Mouse (Mus musculus): Measurements from ENCODE around the gene Eif2b2. TPM values are rescaled to one million over a fixed set of nuclear protein-coding genes. Genes with fewer than 3 reads are reported as not detected.

Eif2b2 gene
- total and polyA plus RNA-seq, 3 experiments = 150 to 193 TPM; not detected in 1

DNA sequence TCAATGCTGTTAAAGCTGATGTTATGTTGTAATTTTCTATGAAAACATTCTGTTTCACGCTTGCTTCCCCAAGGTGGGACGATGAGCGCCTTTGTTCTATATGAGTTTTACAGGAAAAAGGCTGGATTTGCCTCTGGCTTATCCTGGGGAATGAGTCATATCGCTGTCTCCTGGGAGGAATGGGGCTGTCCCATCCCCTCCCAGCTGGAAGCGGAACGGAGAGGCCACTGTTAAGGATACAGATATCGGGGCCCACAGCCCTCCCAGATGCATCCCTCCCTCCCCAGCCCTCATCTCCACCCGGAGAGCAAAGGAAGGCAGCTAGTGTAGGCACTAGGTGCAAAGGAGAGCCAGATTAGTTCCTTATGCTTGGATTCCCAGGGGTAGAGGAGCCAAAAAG, 33.5 kb upstream of the Eif2b2 start:
- TF ChIP-seq CHD1 (IDR thresholded peaks at IDR 0.05; ENCODE audit: low read depth, low read length) = no peak
- no peak for TF ChIP-seq BHLHE40 (IDR thresholded peaks at IDR 0.05; ENCODE audit: borderline replicate concordance, low read depth, low read length)
- no peak for TF ChIP-seq MAZ (IDR thresholded peaks at IDR 0.05; ENCODE audit: low read depth, low read length)
- TF ChIP-seq KAT2A (conservative IDR thresholded peaks at IDR 0.05; ENCODE audit: low read depth, low read length) = no peak
- TF ChIP-seq USF2 (IDR thresholded peaks at IDR 0.05; ENCODE audit: borderline replicate concordance in 1 of 2, insufficient read depth in 1 of 2, low read depth in 1 of 2, low read length in 2 of 2) = no peak
- no peak for TF ChIP-seq CTCF (IDR thresholded peaks at IDR 0.05 in 2 of 3, conservative IDR thresholded peaks at IDR 0.05 in 1 of 3; ENCODE audit: control insufficient read depth in 1 of 3, insufficient read depth in 1 of 3, low read depth in 2 of 3, low read length in 3 of 3, poor library complexity in 1 of 3, severe bottlenecking in 1 of 3)
- no peak for TF ChIP-seq ZMIZ1 (IDR thresholded peaks at IDR 0.05; ENCODE audit: low read depth, low read length)
- H3K27me3 ChIP-seq (ENCODE audit: control insufficient read depth in 1 of 2, insufficient read depth in 2 of 2, low read length in 2 of 2) = no peaks in the 10 kb centered on the region; a peak in 1 of 4 replicates

DNA sequence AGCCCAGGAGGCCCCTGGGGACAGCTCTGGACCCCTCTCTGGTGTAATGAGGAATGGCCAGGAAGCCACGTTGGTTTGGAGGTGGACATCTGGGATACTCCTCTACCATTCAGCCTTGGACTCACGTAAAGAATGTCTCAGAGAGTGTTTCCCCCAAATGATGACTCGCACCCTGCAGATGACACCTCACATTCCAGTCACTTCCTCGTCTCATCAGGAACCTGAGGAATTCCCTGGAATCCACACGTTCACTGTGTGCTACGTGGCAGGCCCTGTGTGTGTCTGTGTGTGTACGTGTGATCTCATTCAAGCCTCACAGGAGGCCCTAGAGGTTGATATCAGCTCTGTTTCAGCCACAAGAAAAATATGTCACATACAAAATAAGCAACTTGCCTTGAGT, 32.9 kb upstream of the Eif2b2 start:
- TF ChIP-seq KAT2A (conservative IDR thresholded peaks at IDR 0.05; ENCODE audit: low read depth, low read length) (no peak), ZMIZ1 (IDR thresholded peaks at IDR 0.05; ENCODE audit: low read depth, low read length) (no peak), E2F4 (IDR thresholded peaks at IDR 0.05; ENCODE audit: borderline replicate concordance, low read depth, low read length) (no peak), ZC3H11A (IDR thresholded peaks at IDR 0.05; ENCODE audit: low read depth, low read length) (no peak)
- Histone ChIP-seq H3K27ac (ENCODE audit: control insufficient read depth, low read depth, low read length) (no peak overlapping the region), H3K9ac (ENCODE audit: control insufficient read depth, low read depth, low read length, poor library complexity, severe bottlenecking) (no peak overlapping the region), H3K36me3 (ENCODE audit: control insufficient read depth in 1 of 2, insufficient read depth in 2 of 2, low read length in 2 of 2) (no peaks in the 10 kb centered on the region; a peak in 1 of 4 replicates), H3K4me1 (ENCODE audit: control insufficient read depth in 1 of 2, insufficient read depth in 2 of 2, low read length in 2 of 2) (peaks cover 0 to 7% of the 10 kb centered on the region in 2 experiments; a peak in 1 of 4 replicates), H3K9me3 (replicated peaks; ENCODE audit: insufficient read depth, low read length) (no peaks in the 10 kb centered on the region), H3K79me2 (ENCODE audit: control insufficient read depth, insufficient read depth, low read length, poor library complexity) (no peaks in the 10 kb centered on the region), H3K27me3 (ENCODE audit: control insufficient read depth in 1 of 2, insufficient read depth in 2 of 2, low read length in 2 of 2) (no peaks in the 10 kb centered on the region; a peak in 1 of 4 replicates), H3K4me3 (ENCODE audit: control insufficient read depth in 1 of 2, insufficient read depth in 1 of 2, low read depth in 2 of 2, low read length in 2 of 2) (no peak overlapping the region)
- no peak for DNase-seq (ENCODE audit: low read depth, low spot score)

More for the DNA sequence above, 33.5 kb upstream of the Eif2b2 start:
- Histone ChIP-seq H3K9ac (ENCODE audit: control insufficient read depth, low read depth, low read length, poor library complexity, severe bottlenecking) (no peak overlapping the region), H3K27ac (ENCODE audit: control insufficient read depth, low read depth, low read length) (no peak overlapping the region), H3K4me3 (ENCODE audit: control insufficient read depth in 1 of 2, insufficient read depth in 1 of 2, low read depth in 2 of 2, low read length in 2 of 2) (no peak overlapping the region), H3K9me3 (replicated peaks; ENCODE audit: insufficient read depth, low read length) (no peaks in the 10 kb centered on the region), H3K4me1 (ENCODE audit: control insufficient read depth in 1 of 2, insufficient read depth in 2 of 2, low read length in 2 of 2) (peaks cover 0 to 7% of the 10 kb centered on the region in 2 experiments; a peak in 1 of 4 replicates), H3K79me2 (ENCODE audit: control insufficient read depth, insufficient read depth, low read length, poor library complexity) (no peaks in the 10 kb centered on the region), H3K36me3 (ENCODE audit: control insufficient read depth in 1 of 2, insufficient read depth in 2 of 2, low read length in 2 of 2) (no peaks in the 10 kb centered on the region; a peak in 1 of 4 replicates)
- DNase-seq (ENCODE audit: low read depth, low spot score) = no peak

DNA sequence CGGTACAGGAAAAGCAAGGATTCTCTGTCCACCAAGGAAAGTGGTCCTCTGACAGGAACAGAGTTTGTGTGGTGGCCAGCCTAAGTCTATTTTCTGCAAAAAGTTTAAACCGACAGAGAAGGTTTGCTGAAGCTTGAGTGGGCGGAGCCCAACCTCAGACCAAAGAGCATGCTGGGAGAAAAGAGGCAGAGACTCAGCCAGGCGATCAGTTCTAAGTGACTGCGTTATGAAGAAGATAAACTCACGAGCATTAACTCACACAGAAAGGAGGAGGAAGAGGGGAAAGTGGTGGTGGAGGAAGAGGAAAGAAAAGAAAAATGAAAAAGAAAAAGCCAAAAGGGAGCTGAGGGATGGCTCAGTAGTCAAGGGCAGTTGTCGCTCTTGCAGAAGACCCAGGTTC, 29.0 kb upstream of the Eif2b2 start:
- peak overlapping the region; percentile 35; the same call in 1 of the 2 replicates for H3K9ac ChIP-seq (ENCODE audit: control insufficient read depth, low read depth, low read length, poor library complexity, severe bottlenecking)
- H3K9me3 ChIP-seq (replicated peaks; ENCODE audit: insufficient read depth, low read length) = no peaks in the 10 kb centered on the region
- peaks cover 0 to 8% of the 10 kb centered on the region in 2 experiments; a peak in 3 of 4 replicates for H3K4me1 ChIP-seq (ENCODE audit: control insufficient read depth in 1 of 2, insufficient read depth in 2 of 2, low read length in 2 of 2)
- TF ChIP-seq POLR2A (IDR thresholded peaks at IDR 0.05; ENCODE audit: control insufficient read depth in 1 of 2, insufficient read depth in 1 of 2, low read depth in 1 of 2, low read length in 2 of 2, poor library complexity in 1 of 2) (peak in 1 of 2 experiments; percentile 59; a peak in 2 of 4 replicates), POLR2AphosphoS5 (IDR thresholded peaks at IDR 0.05; ENCODE audit: borderline replicate concordance, low read depth, low read length) (no peak)
- H3K27me3 ChIP-seq (ENCODE audit: control insufficient read depth in 1 of 2, insufficient read depth in 2 of 2, low read length in 2 of 2) = no peaks in the 10 kb centered on the region
- no peaks in the 10 kb centered on the region; a peak in 1 of 4 replicates for H3K36me3 ChIP-seq (ENCODE audit: control insufficient read depth in 1 of 2, insufficient read depth in 2 of 2, low read length in 2 of 2)
- H3K4me3 ChIP-seq (ENCODE audit: control insufficient read depth in 1 of 2, insufficient read depth in 1 of 2, low read depth in 2 of 2, low read length in 2 of 2) = peak overlapping the region; percentile 15 to 37; a peak in 3 of 4 replicates
- H3K79me2 ChIP-seq (ENCODE audit: control insufficient read depth, insufficient read depth, low read length, poor library complexity) = no peaks in the 10 kb centered on the region
- H3K27ac ChIP-seq (ENCODE audit: control insufficient read depth, low read depth, low read length) = no peak overlapping the region
- peak; percentile 69 for DNase-seq (ENCODE audit: low read depth, low spot score)
